Mouse (Mus musculus): ENCODE results near the gene Dusp16. TPM values are rescaled to one million over a fixed set of nuclear protein-coding genes. Genes with fewer than 3 reads are reported as not detected.

Dusp16 gene
- polyA plus RNA-seq, 1 experiment from 2014 or later: 4.4 TPM

DNA sequence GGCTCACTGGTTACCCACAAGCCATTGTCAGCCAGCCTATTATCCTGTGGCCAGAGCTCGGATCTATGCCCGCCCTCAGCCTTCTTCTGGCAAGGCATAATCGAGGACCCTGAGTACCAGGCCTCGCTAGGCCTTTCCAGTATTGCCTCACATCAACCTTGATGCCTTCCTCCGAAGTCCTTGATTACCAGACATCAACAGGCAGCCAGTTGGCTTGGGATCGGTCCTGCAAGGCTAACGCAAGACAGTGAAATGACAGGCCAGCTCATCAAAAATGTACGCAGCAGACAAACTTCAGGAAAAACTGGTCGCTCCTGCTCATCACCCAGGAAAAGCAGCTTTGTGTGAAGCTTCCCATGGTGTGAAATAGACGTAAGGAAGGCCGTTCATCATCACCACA, 15.4 kb upstream of the Dusp16 start:
- H3K4me1 ChIP-seq: no peaks in the 10 kb centered on the region
- no peaks in the 10 kb centered on the region for H3K9me3 ChIP-seq
- H3K4me3 ChIP-seq: no peak overlapping the region
- no peak overlapping the region for H3K4me2 ChIP-seq
- no peak overlapping the region for H3K9ac ChIP-seq
- H3K27me3 ChIP-seq (replicated peaks): no peaks in the 10 kb centered on the region
- H3K36me3 ChIP-seq (replicated peaks): no peaks in the 10 kb centered on the region
- no peak for ATAC-seq (replicated peaks)
- no peak overlapping the region for H3K27ac ChIP-seq
- WGBS: 87% methylated on average over 11 of the region's 11 CpGs

DNA sequence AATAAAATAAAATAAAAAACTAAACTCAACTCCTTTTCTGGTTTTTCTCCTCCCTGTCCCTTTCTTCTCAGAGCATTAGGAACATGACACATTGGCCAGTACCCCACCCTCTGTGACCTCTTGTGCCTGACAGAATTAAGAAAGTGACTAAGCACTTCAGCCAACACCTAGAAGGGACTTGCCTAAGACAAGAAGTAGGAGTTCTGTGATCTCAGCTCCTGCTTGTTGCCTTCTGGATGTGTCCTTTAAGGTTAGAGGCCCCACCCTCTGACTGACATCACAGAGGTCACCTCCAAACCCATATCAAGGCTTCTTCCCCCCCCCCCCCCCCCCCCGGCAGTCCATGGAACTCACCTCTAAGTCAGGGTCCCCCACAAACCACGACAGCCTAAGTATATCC, 14.7 kb upstream of the Dusp16 start:
- H3K9ac ChIP-seq: no peak overlapping the region
- no peaks in the 10 kb centered on the region for H3K27me3 ChIP-seq (replicated peaks)
- no peak overlapping the region for H3K4me2 ChIP-seq
- H3K9me3 ChIP-seq: no peaks in the 10 kb centered on the region
- no peak overlapping the region for H3K27ac ChIP-seq
- ATAC-seq (replicated peaks): no peak
- H3K36me3 ChIP-seq (replicated peaks): no peaks in the 10 kb centered on the region
- no peak overlapping the region for H3K4me3 ChIP-seq
- 100% methylated on average over 1 of the region's 2 CpGs for WGBS
- no peaks in the 10 kb centered on the region for H3K4me1 ChIP-seq

DNA sequence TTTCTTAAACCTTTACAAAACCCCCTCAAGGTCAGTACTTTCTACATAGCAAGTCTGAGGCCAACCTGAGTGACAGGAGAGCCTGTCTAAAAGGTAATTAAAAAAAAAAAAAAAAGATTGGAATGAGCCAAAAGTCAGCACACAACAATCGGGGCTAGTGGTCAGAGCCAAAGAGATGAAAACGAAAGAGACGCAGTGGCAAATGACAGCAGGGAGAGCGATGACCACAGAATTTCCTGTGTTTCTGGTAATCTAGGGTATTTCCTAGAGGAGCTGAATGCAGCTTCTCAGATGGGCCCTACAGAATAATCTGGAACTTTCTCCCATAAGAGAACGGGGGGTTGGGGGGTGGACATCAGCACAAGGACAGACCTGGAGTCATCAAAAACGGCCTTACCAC, 13.7 kb upstream of the Dusp16 start:
- no peak overlapping the region for H3K27ac ChIP-seq
- WGBS: 91% methylated on average over 6 of the region's 6 CpGs
- no peak for ATAC-seq (replicated peaks)
- H3K27me3 ChIP-seq (replicated peaks): no peaks in the 10 kb centered on the region
- H3K9ac ChIP-seq: no peak overlapping the region
- no peak overlapping the region for H3K4me3 ChIP-seq
- no peak overlapping the region for H3K4me2 ChIP-seq
- H3K36me3 ChIP-seq (replicated peaks): no peaks in the 10 kb centered on the region
- H3K9me3 ChIP-seq: no peaks in the 10 kb centered on the region
- no peaks in the 10 kb centered on the region for H3K4me1 ChIP-seq

DNA sequence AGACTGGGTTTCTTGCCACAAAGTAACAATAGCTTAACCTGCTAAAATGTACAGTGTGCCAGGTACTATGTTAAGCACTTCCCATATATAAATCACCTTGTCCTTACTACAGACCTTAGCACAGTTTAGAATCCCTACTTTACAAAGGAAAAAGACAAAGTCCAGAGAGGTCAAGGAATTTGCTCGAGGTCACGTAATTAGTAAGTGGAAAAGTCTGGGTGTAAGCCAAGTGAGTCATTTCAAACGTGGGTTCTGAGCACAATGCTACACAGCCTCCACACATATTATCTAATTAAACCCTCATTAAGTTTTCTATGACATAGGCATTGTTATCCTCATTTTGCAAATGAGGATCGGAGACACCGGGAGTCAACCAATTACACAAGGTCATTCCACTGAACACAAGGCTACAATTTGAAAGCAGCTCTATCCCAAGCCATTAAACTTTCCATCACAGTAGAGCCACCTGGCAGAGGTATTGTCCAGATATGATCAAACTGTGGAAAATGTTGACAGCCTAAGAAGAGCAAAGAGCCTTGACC, 12.4 kb upstream of the Dusp16 start:
- Histone ChIP-seq H3K4me3 (no peak overlapping the region), H3K9me3 (no peaks in the 10 kb centered on the region), H3K27ac (no peak overlapping the region), H3K4me1 (no peaks in the 10 kb centered on the region), H3K9ac (no peak overlapping the region), H3K27me3 (replicated peaks) (no peaks in the 10 kb centered on the region), H3K4me2 (no peak overlapping the region), H3K36me3 (replicated peaks) (no peaks in the 10 kb centered on the region)
- WGBS: 75% methylated on average over 5 of the region's 5 CpGs
- no peak for ATAC-seq (replicated peaks)

DNA sequence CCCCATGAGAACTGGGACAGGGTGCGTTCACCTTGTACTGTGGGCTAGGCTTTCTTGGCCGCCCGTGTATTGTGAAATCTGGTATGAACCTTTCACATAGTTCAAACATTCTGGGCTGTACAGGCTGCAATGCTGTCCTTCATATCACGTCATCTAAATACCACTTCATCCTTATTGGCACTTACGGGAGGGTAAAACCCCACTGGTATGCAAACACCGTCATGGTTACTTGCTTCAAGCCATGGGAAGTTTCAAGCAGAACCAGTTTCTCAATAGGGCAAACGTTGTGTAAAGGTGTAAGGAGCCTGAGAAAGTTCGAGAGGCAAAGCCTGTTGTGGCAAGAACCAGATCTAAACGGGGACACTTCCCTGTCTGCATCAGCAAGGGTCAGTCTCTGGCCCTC, 10.2 kb upstream of the Dusp16 start:
- Histone ChIP-seq H3K9me3 (no peaks in the 10 kb centered on the region), H3K9ac (no peak overlapping the region), H3K4me1 (no peaks in the 10 kb centered on the region), H3K4me3 (no peak overlapping the region), H3K27ac (no peak overlapping the region), H3K4me2 (no peak overlapping the region), H3K36me3 (replicated peaks) (no peaks in the 10 kb centered on the region), H3K27me3 (replicated peaks) (no peaks in the 10 kb centered on the region)
- 80% methylated on average over 9 of the region's 9 CpGs for WGBS
- no peak for ATAC-seq (replicated peaks)

DNA sequence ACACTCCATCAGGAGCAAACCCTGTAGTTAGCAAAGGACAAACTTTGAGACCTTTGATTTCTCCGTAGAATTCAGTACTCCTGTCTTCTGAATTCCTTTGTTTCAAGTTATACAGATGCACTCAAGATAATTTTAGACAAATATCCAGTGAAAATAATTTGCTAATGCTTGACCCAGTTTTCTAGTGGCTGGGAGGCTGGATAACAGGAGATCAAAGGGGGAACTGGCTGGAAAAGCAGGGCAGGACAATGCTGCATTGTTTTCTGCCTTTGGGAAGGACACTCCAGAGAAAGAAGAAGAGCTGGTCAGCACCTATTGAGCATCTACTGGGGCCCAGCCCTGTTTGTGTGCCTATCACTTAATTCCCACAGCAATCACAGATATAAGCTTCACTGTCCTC, 9.1 kb upstream of the Dusp16 start:
- H3K4me2 ChIP-seq: no peak overlapping the region
- no peak for ATAC-seq (replicated peaks)
- H3K4me1 ChIP-seq: no peaks in the 10 kb centered on the region
- H3K9me3 ChIP-seq: no peaks in the 10 kb centered on the region
- H3K27ac ChIP-seq: no peak overlapping the region
- no peak overlapping the region for H3K9ac ChIP-seq
- WGBS: 75% methylated on average over 1 of the region's 1 CpGs
- H3K27me3 ChIP-seq (replicated peaks): no peaks in the 10 kb centered on the region
- no peak overlapping the region for H3K4me3 ChIP-seq
- H3K36me3 ChIP-seq (replicated peaks): no peaks in the 10 kb centered on the region

DNA sequence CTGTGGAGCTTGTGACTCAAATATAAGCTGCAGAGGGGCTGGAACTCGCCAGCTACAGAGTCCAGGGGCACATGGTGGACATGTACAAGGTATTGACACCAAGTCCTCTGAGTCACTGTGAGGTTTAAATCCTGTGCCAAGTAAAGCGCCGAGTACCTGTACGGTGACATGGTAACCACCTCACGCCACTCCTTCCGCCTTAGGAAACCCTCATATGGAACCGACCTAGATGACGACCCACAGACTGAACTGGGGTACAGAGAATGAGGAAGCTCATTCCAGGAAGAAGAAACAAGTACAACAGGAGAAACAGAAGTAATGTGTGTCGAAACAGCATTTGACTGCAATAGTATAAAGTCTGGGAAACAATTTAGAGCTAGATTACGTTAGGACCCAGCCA, 3.9 kb upstream of the Dusp16 start:
- no peak for ATAC-seq (replicated peaks)
- Histone ChIP-seq H3K4me2 (no peak overlapping the region), H3K4me1 (peaks cover 13% of the 10 kb centered on the region), H3K9me3 (no peaks in the 10 kb centered on the region), H3K27ac (no peak overlapping the region), H3K27me3 (replicated peaks) (no peaks in the 10 kb centered on the region), H3K9ac (no peak overlapping the region), H3K36me3 (replicated peaks) (no peaks in the 10 kb centered on the region), H3K4me3 (no peak overlapping the region)
- 89% methylated on average over 10 of the region's 10 CpGs for WGBS

DNA sequence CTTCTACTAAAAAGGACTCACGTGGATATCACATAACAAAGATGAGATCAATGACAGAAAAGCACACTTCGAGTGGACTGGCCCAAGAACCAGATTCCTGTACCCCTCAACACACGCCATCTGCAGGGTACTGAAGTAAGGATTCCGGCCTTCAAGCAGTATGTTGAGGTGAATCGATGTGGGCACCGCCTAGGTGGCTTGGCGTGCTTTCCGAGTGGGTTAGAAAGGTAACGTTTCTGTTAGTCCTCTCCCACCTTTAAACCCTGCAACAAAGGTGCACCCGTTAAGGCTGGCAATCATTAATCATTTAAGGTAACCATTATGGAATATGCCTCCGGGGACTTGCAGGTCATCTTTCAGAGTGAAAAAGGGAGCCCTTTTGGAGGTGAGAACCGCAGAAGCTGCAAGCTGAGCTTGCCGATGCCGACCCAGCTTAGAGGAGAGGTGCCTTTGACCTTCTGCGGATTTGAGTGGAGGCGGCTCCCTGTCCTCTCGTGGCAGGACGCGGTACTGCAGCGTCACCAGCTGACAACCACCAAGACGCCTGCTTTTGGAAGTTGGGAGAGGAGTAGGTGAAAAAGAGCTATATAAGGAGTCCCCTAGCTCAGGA, 1.6 kb upstream of the Dusp16 start:
- peak overlapping the region; percentile 22; the same call in 1 of the 2 replicates for H3K4me3 ChIP-seq
- WGBS: 17% methylated on average over 21 of the region's 21 CpGs
- no peaks in the 10 kb centered on the region for H3K27me3 ChIP-seq (replicated peaks)
- no peak overlapping the region for H3K27ac ChIP-seq
- H3K36me3 ChIP-seq (replicated peaks): no peaks in the 10 kb centered on the region
- H3K4me1 ChIP-seq: peaks cover 13% of the 10 kb centered on the region
- H3K9me3 ChIP-seq: no peaks in the 10 kb centered on the region
- H3K4me2 ChIP-seq: peak overlapping the region; percentile 46
- ATAC-seq (replicated peaks): peak; percentile 37; the same call in 1 of the 2 replicates
- no peak overlapping the region for H3K9ac ChIP-seq

DNA sequence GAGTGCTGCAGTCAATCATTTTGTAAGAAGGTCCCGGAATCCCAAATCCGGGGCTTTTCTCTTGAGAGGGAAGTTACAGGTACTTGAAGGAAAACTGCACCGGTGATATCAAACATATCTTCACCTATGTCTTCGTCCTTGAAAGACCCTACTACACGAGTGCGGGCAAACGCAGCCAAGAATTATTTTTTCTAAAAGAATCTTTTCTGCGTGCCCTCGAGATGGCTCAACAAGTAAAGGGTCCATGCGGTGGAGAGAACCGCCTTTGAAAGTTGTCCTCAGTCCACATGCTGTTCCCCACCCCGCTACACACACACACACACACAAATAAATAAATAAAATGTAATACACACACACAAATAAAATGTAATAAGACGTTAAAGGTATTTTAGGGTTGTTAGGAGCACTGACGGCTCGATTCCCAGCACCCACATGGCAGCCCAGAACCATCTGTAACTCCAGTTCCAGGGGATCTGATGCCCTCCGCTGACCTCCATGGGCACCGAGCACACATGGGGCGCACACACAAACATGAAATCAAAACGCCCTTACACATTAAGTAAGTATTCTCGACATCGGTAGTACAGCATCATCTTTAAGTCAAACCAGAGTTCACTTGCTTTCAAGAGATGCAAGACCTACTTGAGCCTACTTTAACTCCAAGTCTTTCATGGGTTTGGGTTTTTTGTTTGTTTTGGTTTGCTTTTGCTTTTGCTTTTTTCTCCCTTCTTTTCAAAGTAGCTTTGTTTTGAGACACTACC, 801 bp upstream of the Dusp16 start:
- H3K4me3 ChIP-seq: peak overlapping the region; percentile 61
- H3K36me3 ChIP-seq (replicated peaks): no peaks in the 10 kb centered on the region
- H3K9ac ChIP-seq: peak overlapping the region; percentile 52; the same call in 1 of the 2 replicates
- no peak overlapping the region for H3K27ac ChIP-seq
- H3K4me2 ChIP-seq: peak overlapping the region; percentile 92
- no peaks in the 10 kb centered on the region for H3K9me3 ChIP-seq
- WGBS: 38% methylated on average over 21 of the region's 21 CpGs
- peaks cover 13% of the 10 kb centered on the region for H3K4me1 ChIP-seq
- ATAC-seq (replicated peaks): peak; percentile 34; the same call in 1 of the 2 replicates
- no peaks in the 10 kb centered on the region for H3K27me3 ChIP-seq (replicated peaks)

DNA sequence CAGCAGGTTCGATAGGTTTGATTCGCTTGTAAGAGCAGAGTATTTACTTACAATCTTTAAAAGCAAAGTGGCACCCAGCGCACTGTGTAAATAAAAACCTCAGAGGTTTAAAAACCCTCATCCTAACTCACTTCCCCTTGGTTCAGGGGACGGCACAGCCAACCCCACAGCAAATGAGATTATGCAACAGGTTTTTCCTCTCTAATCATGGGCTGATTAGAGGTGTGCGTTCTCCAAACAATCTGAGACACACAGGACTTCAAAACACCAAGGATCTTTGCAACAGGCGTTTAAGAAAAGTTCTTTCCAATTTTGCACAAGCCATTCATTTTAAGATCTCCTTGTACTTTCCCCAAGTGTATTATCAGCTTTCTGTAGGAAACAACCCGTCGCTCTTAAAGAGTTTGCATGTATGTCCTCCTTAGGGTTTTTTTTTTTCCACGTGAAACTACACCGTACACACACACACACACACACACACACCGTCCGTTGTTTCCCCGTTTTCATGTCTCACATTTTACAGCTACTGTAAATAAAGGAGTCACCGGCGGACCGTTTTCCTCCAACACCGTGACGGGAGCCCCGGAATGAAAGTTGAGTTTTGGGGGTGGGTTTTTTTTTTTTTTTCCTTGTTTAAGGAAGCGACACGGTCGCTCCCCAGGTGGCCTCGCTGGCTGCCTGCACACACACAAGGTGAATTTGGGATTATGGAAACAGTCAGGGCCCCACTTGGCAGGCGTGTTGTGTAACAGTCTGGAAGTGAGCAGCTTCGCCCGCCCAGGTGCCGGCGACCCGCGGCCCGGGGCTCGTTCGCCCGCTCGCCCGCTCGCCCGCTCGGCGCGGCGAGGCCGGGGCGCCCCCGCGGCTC, 940 bp downstream of the Dusp16 start:
- ATAC-seq (replicated peaks): peak; percentile 41; the same call in 1 of the 2 replicates
- Histone ChIP-seq H3K36me3 (replicated peaks) (no peaks in the 10 kb centered on the region), H3K27ac (peak overlapping the region; percentile 70), H3K4me3 (peak overlapping the region; percentile 61), H3K27me3 (replicated peaks) (no peaks in the 10 kb centered on the region), H3K9me3 (no peaks in the 10 kb centered on the region), H3K4me2 (peak overlapping the region; percentile 92), H3K9ac (peak overlapping the region; percentile 52), H3K4me1 (peaks cover 13% of the 10 kb centered on the region)
- WGBS: under 1% methylated on average over 43 of the region's 46 CpGs

DNA sequence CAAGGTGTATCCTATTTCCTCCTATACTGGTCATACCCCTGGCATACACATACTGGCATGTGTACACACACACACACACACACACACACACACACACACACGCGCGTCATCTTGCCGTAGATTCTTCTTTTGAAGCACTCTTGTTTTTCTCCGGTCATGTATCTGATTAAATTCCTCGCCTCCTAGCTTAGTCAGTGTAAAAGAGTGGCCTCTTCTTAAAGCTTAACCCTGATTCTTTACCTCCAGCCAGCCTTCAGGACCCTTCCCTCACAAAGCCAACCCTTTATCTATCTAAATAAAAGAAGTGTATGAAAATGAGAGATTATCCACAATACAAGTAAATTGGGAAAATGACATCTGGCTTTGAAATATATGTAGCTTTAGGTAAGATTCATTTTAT, 3.3 kb downstream of the Dusp16 start:
- WGBS: 47% methylated on average over 6 of the region's 6 CpGs
- Histone ChIP-seq H3K4me2 (no peak overlapping the region), H3K4me3 (no peak overlapping the region), H3K9ac (no peak overlapping the region), H3K36me3 (replicated peaks) (no peaks in the 10 kb centered on the region), H3K27me3 (replicated peaks) (no peaks in the 10 kb centered on the region), H3K27ac (no peak overlapping the region), H3K9me3 (no peaks in the 10 kb centered on the region), H3K4me1 (peaks cover 12% of the 10 kb centered on the region)
- no peak for ATAC-seq (replicated peaks)

DNA sequence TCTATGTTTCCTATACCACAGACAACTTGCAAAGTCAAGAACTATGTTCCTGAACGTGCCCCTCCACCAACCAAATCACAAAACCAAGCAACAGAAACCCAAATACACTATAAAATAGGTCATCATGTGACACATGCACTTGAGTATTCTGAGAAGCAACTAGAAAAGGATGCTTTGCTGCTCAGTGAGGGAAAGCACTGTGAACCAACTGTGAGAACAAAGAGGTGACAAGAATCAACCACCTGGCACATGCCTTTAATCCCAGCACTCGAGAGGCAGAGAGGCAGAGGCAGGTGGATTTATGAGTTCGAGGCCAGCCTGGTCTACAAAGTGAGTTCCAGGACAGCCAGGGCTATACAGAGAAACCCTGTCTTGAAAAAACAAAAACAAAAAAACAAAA, 6.0 kb downstream of the Dusp16 start:
- 71% methylated on average over 3 of the region's 3 CpGs for WGBS

More for the DNA sequence above, 6.0 kb downstream of the Dusp16 start:
- Histone ChIP-seq H3K4me3 (no peak overlapping the region), H3K9me3 (no peaks in the 10 kb centered on the region), H3K27ac (no peak overlapping the region), H3K4me2 (no peak overlapping the region), H3K9ac (no peak overlapping the region), H3K27me3 (replicated peaks) (no peaks in the 10 kb centered on the region), H3K4me1 (peaks cover under 1% of the 10 kb centered on the region; the same call in 1 of the 2 replicates), H3K36me3 (replicated peaks) (no peaks in the 10 kb centered on the region)
- no peak for ATAC-seq (replicated peaks)

Measured in midbrain, embryonic 15.5 days (tissue).